Mouse (Mus musculus) thymus, postnatal 4 days (tissue): ENCODE results near the gene Sync.
A peak's percentile ranks its signal among the peaks of the same experiment; 100 is the strongest.

ENCODE experiments used
- DNase-seq: peaks from one replicate; pipeline ENCODE4 v3.0.0; 2021

The Sync gene

GRCm38 (mm10) chr4:129263225-129264021, 24.0 kb upstream of the Sync start:
- DNase-seq, result peak; percentile 68

GRCm38 (mm10) chr4:129266191-129266590, 21.2 kb upstream of the Sync start:
- DNase-seq, result no peak

- no peak for DNase-seq
Measured at GRCm38 (mm10) chr4:129266821-129267220, 20.6 kb upstream of the Sync start.

GRCm38 (mm10) chr4:129268698-129269097, 18.7 kb upstream of the Sync start:
- no peak for DNase-seq

- DNase-seq, result peak; percentile 27
Measured at GRCm38 (mm10) chr4:129271991-129272755, 15.2 kb upstream of the Sync start.

GRCm38 (mm10) chr4:129272756-129273046, 14.7 kb upstream of the Sync start:
- peak; percentile 27 for DNase-seq

- peak; percentile 98 for DNase-seq
Measured at GRCm38 (mm10) chr4:129276453-129276865, 11.0 kb upstream of the Sync start.

GRCm38 (mm10) chr4:129282786-129283185, 4.6 kb upstream of the Sync start:
- DNase-seq, result no peak

- no peak for DNase-seq
Measured at GRCm38 (mm10) chr4:129283226-129283625, 4.2 kb upstream of the Sync start.

GRCm38 (mm10) chr4:129284685-129285084, 2.7 kb upstream of the Sync start:
- DNase-seq, result no peak

GRCm38 (mm10) chr4:129286001-129286682, 1.3 kb upstream of the Sync start:
- DNase-seq, result no peak

- DNase-seq, result no peak
Measured at GRCm38 (mm10) chr4:129286683-129287471, 540 bp upstream of the Sync start.

- DNase-seq, result no peak
Measured at GRCm38 (mm10) chr4:129288067-129288466, 650 bp downstream of the Sync start.

GRCm38 (mm10) chr4:129289671-129290070, 2.3 kb downstream of the Sync start:
- no peak for DNase-seq

GRCm38 (mm10) chr4:129292831-129293230, 5.4 kb downstream of the Sync start:
- no peak for DNase-seq

- no peak for DNase-seq
Measured at GRCm38 (mm10) chr4:129293702-129294101, 6.3 kb downstream of the Sync start.

GRCm38 (mm10) chr4:129295188-129295587, 7.8 kb downstream of the Sync start:
- DNase-seq, result no peak

- no peak for DNase-seq
Measured at GRCm38 (mm10) chr4:129296066-129296465, 8.6 kb downstream of the Sync start.

- no peak for DNase-seq
Measured at GRCm38 (mm10) chr4:129297724-129298123, 10.3 kb downstream of the Sync start.

GRCm38 (mm10) chr4:129299121-129299520, 11.7 kb downstream of the Sync start:
- DNase-seq, result no peak

- DNase-seq, result no peak
Measured at GRCm38 (mm10) chr4:129303401-129303800, 16.0 kb downstream of the Sync start.

GRCm38 (mm10) chr4:129303816-129304215, 16.4 kb downstream of the Sync start:
- DNase-seq, result no peak

GRCm38 (mm10) chr4:129304306-129304705, 16.9 kb downstream of the Sync start:
- DNase-seq, result no peak
